Mouse (Mus musculus) liver, embryonic 14.5 days (tissue): ENCODE data around the gene Id3. TPM values are rescaled to one million over a fixed set of nuclear protein-coding genes. Genes with fewer than 3 reads are reported as not detected.
"Not testable (repeated sequence)": the region's sequence is repeated elsewhere in the genome, so short reads cannot be mapped to it uniquely, and the experiment has no call there.

Source experiments
- ATAC-seq: fragments of 200-750 bp; cut with Nextera tagmentation; 2 replicates; pipeline ENCODE4 v1.8.0; 2017; ENCODE audit warnings: moderate number of reproducible peaks, mild to moderate bottlenecking, moderate library complexity; ENCODE audit not compliant: insufficient read depth
- DNase-seq, 3 experiments: peaks; one replicate each; pipeline ENCODE4 v3.0.0-alpha.2; 2012 to 2013; ENCODE audit warnings: low read depth in 3 of 3, low spot score in 3 of 3
- H3K27ac ChIP-seq: fragments of 300-500 bp; sonication (generic); 2 replicates; pipeline ENCODE4 v1.5.1; 2014; ENCODE audit warnings: moderate library complexity, mild to moderate bottlenecking, control low read depth, inconsistent platforms
- H3K27me3 ChIP-seq: fragments of 300-500 bp; sonication (generic); 2 replicates; pipeline ENCODE4 v1.6.1; 2014; ENCODE audit warnings: mild to moderate bottlenecking, low read length, moderate library complexity; ENCODE audit not compliant: control insufficient read depth, insufficient read depth
- H3K36me3 ChIP-seq: fragments of 300-500 bp; sonication (generic); replicated peaks from 2 replicates; pipeline ENCODE4 v1.6.1; 2014; ENCODE audit warnings: low read depth; ENCODE audit not compliant: control insufficient read depth, insufficient read depth
- H3K4me1 ChIP-seq, 2 experiments: fragments of 200-500 bp in 1 of 2; fragments of 300-500 bp in 1 of 2; sonication (generic) in 1 of 2; replicated peaks; 2 replicates each; pipeline ENCODE4 v1.6.1; 2012 to 2014; ENCODE audit warnings: antibody characterized with exemption in 1 of 2, inconsistent platforms in 1 of 2, low read length in 1 of 2; ENCODE audit not compliant: control insufficient read depth in 2 of 2, insufficient read depth in 2 of 2
- H3K4me2 ChIP-seq: fragments of 300-500 bp; sonication (generic); 2 replicates; pipeline ENCODE4 v1.6.1; 2014; ENCODE audit warnings: low read depth, mild to moderate bottlenecking, control low read depth, moderate library complexity
- H3K4me3 ChIP-seq, 2 experiments: fragments of 200-500 bp in 1 of 2; fragments of 300-500 bp in 1 of 2; sonication (generic) in 1 of 2; 2 replicates each; pipeline ENCODE4 v1.5.1; 2012 to 2014; ENCODE audit warnings: low read depth in 2 of 2, low read length in 2 of 2, mild to moderate bottlenecking in 2 of 2, control low read depth in 1 of 2, inconsistent platforms in 1 of 2, moderate library complexity in 1 of 2; ENCODE audit not compliant: insufficient read depth in 1 of 2
- H3K9ac ChIP-seq: fragments of 300-500 bp; sonication (generic); replicated peaks from 2 replicates; pipeline ENCODE4 v1.6.1; 2014; ENCODE audit warnings: mild to moderate bottlenecking, control low read depth, moderate library complexity
- H3K9me3 ChIP-seq: fragments of 300-500 bp; sonication (generic); 2 replicates; pipeline ENCODE4 v1.6.1; 2016; ENCODE audit warnings: low read length, mixed read lengths; ENCODE audit not compliant: control insufficient read depth
- CTCF ChIP-seq: IDR thresholded peaks from 2 replicates; pipeline ENCODE4 v1.5.1; 2016; ENCODE audit warnings: antibody characterized with exemption, low read depth, control low read depth
- EP300 ChIP-seq: IDR thresholded peaks from 2 replicates; pipeline ENCODE4 v1.6.1; 2016; ENCODE audit warnings: antibody characterized with exemption, low read depth
- WGBS: fragments of 180-500 bp; shearing (Covaris S2); extraction: QIAGEN DNeasy Blood & Tissue Kit; methylation state at CpG from one replicate; pipeline ENCODE4 v1.1.7; 2014; ENCODE audit not compliant: insufficient replicate concordance; 5-methylcytosine and 5-hydroxymethylcytosine counted together
- polyA plus RNA-seq, 2 experiments: library from polyadenylated mRNA; depleted of rRNA in 1 of 2; stranded (reverse) in 1 of 2; unstranded in 1 of 2; fragments of >200 nt; fragmentation: Nextera tagmentation in 1 of 2; extraction: Ambion mirVana in 1 of 2; gene quantifications; 2 replicates each; pipeline versions ENCODE4 v1.2.1 to v1.2.3; 2012 to 2014

Gene Id3
- polyA plus RNA-seq, 2 experiments = 23.0 to 33.8 TPM

GRCm38 (mm10) chr4:136098446-136098845 is 44.9 kb upstream of the Id3 start:
- H3K27me3 ChIP-seq = no peaks in the 10 kb centered on the region; the same call in 1 of the 2 replicates
- H3K4me3 ChIP-seq = no peak overlapping the region
- peaks cover 0 to 7% of the 10 kb centered on the region in 2 experiments; a peak in 1 of 4 replicates for H3K4me1 ChIP-seq
- H3K36me3 ChIP-seq = no peaks in the 10 kb centered on the region
- DNase-seq (no peak), ATAC-seq (no peak)
- 73% methylated on average over 3 of the region's 3 CpGs for WGBS
- no peak overlapping the region for H3K27ac ChIP-seq
- no peak overlapping the region for H3K9ac ChIP-seq
- H3K4me2 ChIP-seq = no peak overlapping the region
- no peak for TF ChIP-seq EP300
- TF ChIP-seq CTCF = no peak
- H3K9me3 ChIP-seq = no peaks in the 10 kb centered on the region

- H3K4me2 ChIP-seq = no peak overlapping the region
- no peaks in the 10 kb centered on the region for H3K36me3 ChIP-seq
- peaks cover 0 to 4% of the 10 kb centered on the region in 2 experiments; a peak in 1 of 4 replicates for H3K4me1 ChIP-seq
- no peaks in the 10 kb centered on the region for H3K9me3 ChIP-seq
- TF ChIP-seq CTCF = no peak
- TF ChIP-seq EP300 = no peak
- peaks cover 7% of the 10 kb centered on the region for H3K27me3 ChIP-seq
- no peak for ATAC-seq
- no peak overlapping the region for H3K27ac ChIP-seq
- WGBS = 50% methylated on average over 12 of the region's 12 CpGs
- H3K4me3 ChIP-seq = no peak overlapping the region
- DNase-seq = no peak
- no peak overlapping the region for H3K9ac ChIP-seq
These were observed 42.8 kb upstream of the Id3 start for GRCm38 (mm10) chr4:136100396-136101070.

- H3K4me2 ChIP-seq, H3K4me1 ChIP-seq, H3K9ac ChIP-seq, H3K9me3 ChIP-seq, H3K27me3 ChIP-seq, DNase-seq, H3K36me3 ChIP-seq, ATAC-seq, H3K4me3 ChIP-seq, H3K27ac ChIP-seq: not testable (repeated sequence)
- WGBS = 55% methylated on average over 4 of the region's 4 CpGs
These were observed 41.5 kb upstream of the Id3 start for GRCm38 (mm10) chr4:136101753-136102152.

- ATAC-seq = no peak
- Histone ChIP-seq H3K9me3 (no peaks in the 10 kb centered on the region), H3K27me3 (peaks cover 7% of the 10 kb centered on the region), H3K4me2 (no peak overlapping the region), H3K27ac (no peak overlapping the region), H3K9ac (no peak overlapping the region), H3K36me3 (no peaks in the 10 kb centered on the region), H3K4me1 (no peaks in the 10 kb centered on the region), H3K4me3 (no peak overlapping the region)
- no peak for DNase-seq
- TF ChIP-seq EP300 = no peak
- no peak for TF ChIP-seq CTCF
- WGBS = 24% methylated on average over 18 of the region's 18 CpGs
These were observed 38.5 kb upstream of the Id3 start for GRCm38 (mm10) chr4:136104590-136105337.

GRCm38 (mm10) chr4:136106880-136107301 is 36.4 kb upstream of the Id3 start:
- H3K36me3 ChIP-seq = no peaks in the 10 kb centered on the region
- TF ChIP-seq EP300 = no peak
- TF ChIP-seq CTCF = no peak
- DNase-seq (no peak), ATAC-seq (no peak)
- 53% methylated on average over 7 of the region's 7 CpGs for WGBS
- peaks cover 7% of the 10 kb centered on the region for H3K27me3 ChIP-seq
- H3K4me2 ChIP-seq = no peak overlapping the region
- no peak overlapping the region for H3K4me3 ChIP-seq
- no peak overlapping the region for H3K27ac ChIP-seq
- H3K9me3 ChIP-seq = no peaks in the 10 kb centered on the region
- H3K4me1 ChIP-seq = no peaks in the 10 kb centered on the region
- H3K9ac ChIP-seq = no peak overlapping the region
